Mouse (Mus musculus) limb, embryonic 11.5 days (tissue): ENCODE measurements around the gene Myrf. TPM values are rescaled to one million over a fixed set of nuclear protein-coding genes. Genes with fewer than 3 reads are reported as not detected.

Source experiments
- ATAC-seq: fragments of 200-750 bp; cut with Nextera tagmentation; 2 replicates; pipeline ENCODE4 v1.8.0; 2017; ENCODE audit warnings: low read depth; ENCODE audit not compliant: insufficient number of reproducible peaks, low FRiP score, low TSS enrichment
- DNase-seq: peaks from one replicate; pipeline ENCODE4 v3.0.0-alpha.2; 2015; ENCODE audit warnings: low spot score
- H3K27ac ChIP-seq: fragments of 300-500 bp; sonication (generic); replicated peaks from 2 replicates; pipeline ENCODE4 v1.5.1; 2014; ENCODE audit warnings: low read depth, mild to moderate bottlenecking, low read length
- H3K27me3 ChIP-seq: fragments of 300-500 bp; sonication (generic); 2 replicates; pipeline ENCODE4 v1.6.1; 2014; ENCODE audit warnings: mild to moderate bottlenecking, low read length, mixed read lengths; ENCODE audit not compliant: control insufficient read depth, insufficient read depth
- H3K36me3 ChIP-seq: fragments of 300-500 bp; sonication (generic); 2 replicates; pipeline ENCODE4 v1.6.1; 2014; ENCODE audit warnings: mild to moderate bottlenecking, low read length, moderate library complexity, mixed read lengths; ENCODE audit not compliant: control insufficient read depth, insufficient read depth
- H3K4me1 ChIP-seq: fragments of 300-500 bp; sonication (generic); 2 replicates; pipeline ENCODE4 v1.6.1; 2014; ENCODE audit warnings: low read length, mixed read lengths; ENCODE audit not compliant: control insufficient read depth, insufficient read depth
- H3K4me2 ChIP-seq: fragments of 300-500 bp; sonication (generic); 2 replicates; pipeline ENCODE4 v1.6.1; 2014; ENCODE audit warnings: low read depth, mild to moderate bottlenecking, moderate library complexity; ENCODE audit not compliant: severe bottlenecking
- H3K4me3 ChIP-seq: fragments of 300-500 bp; sonication (generic); 2 replicates; pipeline ENCODE4 v1.5.1; 2014; ENCODE audit warnings: low read depth, low read length
- H3K9ac ChIP-seq: fragments of 300-500 bp; sonication (generic); 2 replicates; pipeline ENCODE4 v1.6.1; 2014; ENCODE audit warnings: mild to moderate bottlenecking, low read length
- H3K9me3 ChIP-seq: fragments of 300-500 bp; sonication (generic); 2 replicates; pipeline ENCODE4 v1.6.1; 2016; ENCODE audit warnings: low read length; ENCODE audit not compliant: control insufficient read depth
- WGBS: fragments of 180-500 bp; shearing (Covaris S2); extraction: QIAGEN DNeasy Blood & Tissue Kit; methylation state at CpG from one replicate; pipeline ENCODE4 v1.1.7; 2014; 5-methylcytosine and 5-hydroxymethylcytosine counted together
- polyA plus RNA-seq: library from polyadenylated mRNA; unstranded; fragments of >200 nt; fragmentation: Nextera tagmentation; extraction: Ambion mirVana; gene quantifications from 2 replicates; pipeline ENCODE4 v1.2.1, GENCODE M21; 2014

Myrf gene
- polyA plus RNA-seq, 1 experiment from 2014 or later: 4.6 TPM

DNA sequence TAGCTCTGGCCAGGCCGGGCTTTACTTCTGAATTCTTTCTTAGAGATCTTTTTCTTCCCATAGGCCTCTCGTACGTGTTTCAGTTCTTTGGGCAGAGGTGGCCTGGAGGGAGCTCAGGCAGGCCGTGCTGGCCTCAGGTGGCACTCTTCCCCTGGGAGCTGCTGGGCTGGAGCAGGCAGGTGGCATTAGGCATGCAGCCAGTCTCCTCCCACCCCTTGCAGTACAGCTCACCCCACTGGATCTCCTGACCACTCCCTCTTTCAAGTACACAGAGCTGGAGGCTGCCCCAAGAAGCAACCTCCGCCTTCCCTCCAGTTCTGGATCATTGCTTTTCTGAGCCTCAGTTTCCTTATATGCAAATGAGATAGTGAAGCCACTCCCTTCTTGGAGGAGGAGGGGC, 37.2 kb upstream of the Myrf start:
- WGBS: 9% methylated on average over 5 of the region's 5 CpGs
- DNase-seq (no peak), ATAC-seq (no peak)
- Histone ChIP-seq H3K27me3 (0 out of 2 replicates have a peak, but pooled peaks cover 2% of the 10 kb centered on the region), H3K4me3 (no peak overlapping the region), H3K4me1 (peaks cover 42% of the 10 kb centered on the region), H3K9me3 (no peaks in the 10 kb centered on the region), H3K36me3 (no peaks in the 10 kb centered on the region), H3K27ac (no peak overlapping the region), H3K4me2 (peak overlapping the region; percentile 19; the same call in 1 of the 2 replicates), H3K9ac (no peak overlapping the region)

DNA sequence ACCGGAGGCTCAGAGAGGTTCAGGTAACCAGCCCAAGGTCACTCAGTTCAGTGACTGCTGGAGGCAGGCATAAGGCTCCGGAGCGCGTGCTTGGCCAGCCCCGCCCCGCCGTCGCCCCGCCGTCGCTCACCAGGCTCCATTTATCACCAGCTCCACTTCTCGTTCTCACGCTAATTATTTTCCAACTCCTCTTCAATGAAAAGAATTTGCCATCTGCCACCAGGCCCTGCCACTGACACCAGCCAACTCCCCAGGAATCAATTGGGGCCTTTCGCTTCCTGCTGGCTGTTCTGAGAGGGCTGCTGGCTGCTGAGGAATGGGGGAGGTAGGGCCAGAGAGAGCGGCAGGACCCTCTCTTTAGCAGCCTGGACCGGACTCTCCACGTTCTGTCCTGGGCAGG, 36.8 kb upstream of the Myrf start:
- no peak for ATAC-seq

DNA sequence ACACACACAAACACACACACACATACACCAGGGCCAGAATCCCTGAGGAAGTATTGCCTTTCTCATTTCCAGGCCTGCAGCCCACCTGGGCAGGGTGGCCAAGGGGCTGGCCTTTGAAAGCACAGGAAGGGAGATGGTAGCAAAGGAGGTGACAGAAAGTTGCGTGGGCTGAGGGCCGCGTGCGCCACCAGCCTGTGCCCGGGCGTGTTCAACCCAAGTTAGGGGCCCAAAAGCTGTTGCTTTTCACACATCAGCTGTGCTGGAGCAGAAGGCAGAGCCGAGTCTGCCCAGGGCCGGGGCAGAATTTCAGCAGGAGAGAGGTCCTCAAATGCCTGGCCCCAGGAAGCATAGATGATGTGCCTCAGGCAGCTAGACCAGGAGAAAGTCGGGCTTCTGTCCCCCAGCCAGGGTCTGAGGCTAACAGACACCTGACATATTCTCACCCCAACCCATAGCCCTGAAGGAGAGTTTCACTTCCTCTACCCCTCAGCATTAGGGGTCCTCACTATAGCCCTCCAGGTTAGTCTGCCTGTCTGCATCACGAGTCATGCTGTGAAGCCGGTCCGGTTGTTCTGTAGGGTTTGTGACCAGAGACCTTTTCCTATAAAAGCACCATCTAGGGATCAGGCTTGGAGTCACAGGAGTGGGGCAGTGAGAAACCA, 36.1 kb upstream of the Myrf start:
- no peak overlapping the region for H3K4me3 ChIP-seq
- no peak for ATAC-seq
- no peaks in the 10 kb centered on the region for H3K36me3 ChIP-seq
- H3K27me3 ChIP-seq: 0 out of 2 replicates have a peak, but pooled peaks cover 2% of the 10 kb centered on the region
- WGBS: 54% methylated on average over 12 of the region's 12 CpGs
- no peak overlapping the region for H3K4me2 ChIP-seq
- H3K27ac ChIP-seq: no peak overlapping the region
- no peak for DNase-seq
- peaks cover 45% of the 10 kb centered on the region for H3K4me1 ChIP-seq
- H3K9me3 ChIP-seq: no peaks in the 10 kb centered on the region
- H3K9ac ChIP-seq: no peak overlapping the region

More for the DNA sequence above, 36.8 kb upstream of the Myrf start:
- Histone ChIP-seq H3K27me3 (0 out of 2 replicates have a peak, but pooled peaks cover 2% of the 10 kb centered on the region), H3K4me3 (no peak overlapping the region), H3K27ac (no peak overlapping the region), H3K36me3 (no peaks in the 10 kb centered on the region), H3K9me3 (no peaks in the 10 kb centered on the region), H3K9ac (no peak overlapping the region), H3K4me1 (peaks cover 45% of the 10 kb centered on the region), H3K4me2 (peak overlapping the region; percentile 19; the same call in 1 of the 2 replicates)
- WGBS: 2% methylated on average over 17 of the region's 17 CpGs
- peak; percentile 52 for DNase-seq

DNA sequence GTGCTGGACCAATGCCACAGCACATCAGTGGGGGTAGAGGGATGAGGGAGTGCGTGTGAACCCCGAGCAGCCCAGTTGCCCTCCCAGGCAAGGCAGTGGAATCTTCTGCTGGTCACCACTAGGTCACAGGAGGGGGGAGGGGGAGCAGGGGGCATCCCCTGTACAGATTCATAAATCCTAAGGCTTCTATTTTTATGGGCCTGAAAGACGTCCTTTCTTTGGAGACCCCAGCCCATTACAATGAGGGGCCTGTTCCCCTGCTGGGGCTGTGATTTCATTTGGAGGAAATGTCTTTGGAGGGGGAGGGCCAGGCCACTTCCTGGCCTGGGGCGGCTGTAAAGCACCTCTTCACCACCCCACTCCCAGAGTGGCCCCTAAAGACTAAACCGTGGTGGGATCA, 33.5 kb upstream of the Myrf start:
- Histone ChIP-seq H3K9ac (no peak overlapping the region), H3K27me3 (0 out of 2 replicates have a peak, but pooled peaks cover 2% of the 10 kb centered on the region), H3K4me2 (no peak overlapping the region), H3K27ac (no peak overlapping the region), H3K36me3 (no peaks in the 10 kb centered on the region), H3K4me1 (peaks cover 43% of the 10 kb centered on the region), H3K9me3 (no peaks in the 10 kb centered on the region), H3K4me3 (no peak overlapping the region)
- ATAC-seq: no peak
- WGBS: 18% methylated on average over 5 of the region's 5 CpGs
- peak; percentile 52 for DNase-seq

DNA sequence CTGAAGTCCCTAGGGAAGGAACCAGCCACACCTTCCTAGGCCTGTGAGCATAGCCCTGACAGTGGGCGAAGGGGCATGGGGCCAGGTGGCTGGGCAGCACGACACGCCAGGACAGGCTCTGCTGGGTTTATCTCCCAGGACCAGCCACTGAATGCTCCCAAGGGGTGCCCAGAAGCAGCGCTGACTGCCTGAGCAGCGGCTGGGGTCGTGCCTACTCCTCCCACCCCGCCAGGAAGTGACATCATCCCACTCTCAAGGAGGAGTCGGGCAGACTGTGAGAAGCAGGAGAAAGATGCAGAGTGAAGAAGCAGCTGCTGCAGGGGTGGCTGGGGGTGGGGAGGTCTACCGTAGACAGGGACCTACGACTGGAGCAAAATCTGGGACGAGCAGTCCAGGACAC, 32.2 kb upstream of the Myrf start:
- H3K9me3 ChIP-seq: no peaks in the 10 kb centered on the region
- ATAC-seq (0 out of 2 replicates have a peak, but pooled peaks have one; percentile 31), DNase-seq (peak; percentile 54)
- no peak overlapping the region for H3K27ac ChIP-seq
- WGBS: 36% methylated on average over 11 of the region's 11 CpGs
- 0 out of 2 replicates have a peak, but pooled peaks cover 2% of the 10 kb centered on the region for H3K27me3 ChIP-seq
- no peak overlapping the region for H3K4me2 ChIP-seq
- H3K9ac ChIP-seq: no peak overlapping the region
- no peak overlapping the region for H3K4me3 ChIP-seq
- H3K4me1 ChIP-seq: peaks cover 33% of the 10 kb centered on the region
- no peaks in the 10 kb centered on the region for H3K36me3 ChIP-seq

DNA sequence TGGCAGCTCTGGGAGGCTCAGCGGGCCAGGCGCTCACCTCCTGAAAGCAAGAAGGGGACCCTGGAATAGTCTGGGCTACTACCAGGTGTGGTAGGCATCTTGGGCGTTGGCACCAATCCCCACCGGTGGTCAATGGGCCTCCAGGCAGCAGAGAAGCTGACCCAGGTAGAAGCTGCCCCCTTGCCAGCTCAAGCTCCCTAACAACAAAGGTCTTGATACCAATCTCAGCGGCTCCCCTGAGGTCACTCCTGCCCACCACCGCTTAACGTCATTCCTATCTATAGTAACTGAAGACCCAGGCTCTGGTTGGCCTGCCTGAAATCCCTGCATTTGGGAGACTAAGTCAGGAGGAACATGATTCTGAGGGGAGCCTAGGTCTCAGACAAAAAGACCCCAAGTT, 31.0 kb upstream of the Myrf start:
- Histone ChIP-seq H3K27ac (no peak overlapping the region), H3K9me3 (no peaks in the 10 kb centered on the region), H3K9ac (no peak overlapping the region), H3K4me1 (peaks cover 31% of the 10 kb centered on the region), H3K4me3 (no peak overlapping the region), H3K4me2 (no peak overlapping the region), H3K36me3 (no peaks in the 10 kb centered on the region), H3K27me3 (0 out of 2 replicates have a peak, but pooled peaks cover 2% of the 10 kb centered on the region)
- ATAC-seq: no peak
- no peak for DNase-seq
- 93% methylated on average over 7 of the region's 7 CpGs for WGBS

DNA sequence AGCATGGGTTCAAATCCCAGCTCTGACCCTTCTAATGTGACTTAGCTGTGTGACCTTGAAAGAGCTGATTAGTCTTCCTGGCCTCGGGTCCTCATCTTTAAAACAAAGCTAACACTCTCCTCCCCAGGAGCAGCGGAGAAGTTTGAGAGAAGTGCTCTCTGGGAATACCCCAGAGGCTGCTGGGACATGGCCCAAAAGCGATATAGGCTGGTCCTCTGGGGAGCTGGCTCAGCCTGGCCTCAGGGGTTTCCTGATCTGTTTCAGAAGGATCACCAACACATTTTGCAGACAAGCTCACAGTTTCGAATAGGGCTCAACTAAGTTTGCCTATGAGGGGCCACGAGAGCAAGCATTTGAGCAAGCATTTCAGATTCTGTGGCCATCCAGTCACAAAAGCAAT, 29.8 kb upstream of the Myrf start:
- Histone ChIP-seq H3K4me2 (no peak overlapping the region), H3K4me1 (peaks cover 33% of the 10 kb centered on the region), H3K27me3 (no peaks in the 10 kb centered on the region), H3K9me3 (no peaks in the 10 kb centered on the region), H3K27ac (no peak overlapping the region), H3K9ac (no peak overlapping the region), H3K4me3 (no peak overlapping the region), H3K36me3 (no peaks in the 10 kb centered on the region)
- ATAC-seq (no peak), DNase-seq (no peak)
- WGBS: 87% methylated on average over 5 of the region's 5 CpGs

DNA sequence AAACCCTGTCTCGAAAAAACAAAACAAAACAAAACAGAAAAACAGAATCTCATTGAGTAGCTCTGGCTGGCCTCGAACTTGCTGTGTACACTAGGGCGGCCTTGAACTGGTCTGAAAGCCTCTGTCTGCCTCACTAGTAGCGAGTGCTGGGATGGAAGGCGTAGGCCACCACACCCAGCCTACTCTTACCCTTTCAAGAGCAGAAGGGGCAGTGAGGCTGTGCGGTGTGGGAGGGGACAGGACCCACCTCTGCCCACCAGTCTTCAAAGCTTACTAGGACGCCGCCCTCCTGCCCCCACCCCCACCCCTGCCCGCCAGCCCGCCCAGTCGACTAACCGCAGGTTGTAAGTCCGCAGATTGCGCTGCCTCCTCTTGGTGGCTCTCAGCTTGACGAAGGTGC, 28.3 kb upstream of the Myrf start:
- no peaks in the 10 kb centered on the region; the same call in 1 of the 2 replicates for H3K27me3 ChIP-seq
- WGBS: 69% methylated on average over 15 of the region's 15 CpGs

More for the DNA sequence above, 28.3 kb upstream of the Myrf start:
- peaks cover 32% of the 10 kb centered on the region for H3K4me1 ChIP-seq
- no peaks in the 10 kb centered on the region for H3K9me3 ChIP-seq
- no peaks in the 10 kb centered on the region for H3K36me3 ChIP-seq
- H3K27ac ChIP-seq: no peak overlapping the region
- no peak overlapping the region for H3K9ac ChIP-seq
- no peak overlapping the region for H3K4me3 ChIP-seq
- ATAC-seq (no peak), DNase-seq (no peak)
- no peak overlapping the region for H3K4me2 ChIP-seq
